Mouse (Mus musculus) spleen, adult 2 months (tissue): ENCODE measurements around the gene Cdk5rap1.

Source experiments
- CTCF ChIP-seq: fragments of 200-500 bp; IDR thresholded peaks from 2 replicates; pipeline ENCODE4 v1.5.1; 2011; ENCODE audit warnings: mild to moderate bottlenecking, inconsistent platforms; ENCODE audit not compliant: insufficient read depth, insufficient read length, insufficient replicate concordance; ENCODE audit errors: extremely low read depth
- POLR2A ChIP-seq: fragments of 200-500 bp; IDR thresholded peaks from 2 replicates; pipeline ENCODE4 v1.6.1; 2011; ENCODE audit warnings: low read depth, low read length, inconsistent platforms

- TF ChIP-seq CTCF (no peak), POLR2A (no peak)
Observed at GRCm38 (mm10) chr2:154390180-154390964, 17.6 kb upstream of the Cdk5rap1 start.
